Mouse (Mus musculus): ENCODE data around the gene Vps13c.

The Vps13c gene

GRCm38 (mm10) chr9:68022311-68023043, 182.3 kb downstream of the Vps13c start:
- no peak for DNase-seq (ENCODE audit: low spot score)

GRCm38 (mm10) chr9:68028631-68029030, 188.4 kb downstream of the Vps13c start:
- no peak for DNase-seq (ENCODE audit: low spot score)

- DNase-seq (ENCODE audit: low spot score), result no peak
These were observed 193.6 kb downstream of the Vps13c start for GRCm38 (mm10) chr9:68033771-68034170.
